Mouse (Mus musculus) cerebellum, adult (tissue): ENCODE results near the gene Pan2.

Source experiments
- ATAC-seq: cut with Nextera tagmentation; 2 replicates; pipeline ENCODE4 v1.9.2; 2017; ENCODE audit warnings: mild to moderate bottlenecking, moderate library complexity, mixed read lengths; ENCODE audit not compliant: insufficient number of reproducible peaks, low FRiP score, low TSS enrichment

Gene Pan2

GRCm38 (mm10) chr10:128370601-128371000, 67.5 kb downstream of the Pan2 start:
- ATAC-seq = no peak
